Mouse (Mus musculus) 416B (cell line): ENCODE measurements around the gene Slc30a5.
"Not testable (repeated sequence)": the region's sequence is repeated elsewhere in the genome, so short reads cannot be mapped to it uniquely, and the experiment has no call there.

Experiments used
- DNase-seq: peaks from one replicate; pipeline ENCODE4 v3.0.0; 2011; ENCODE audit warnings: low read depth

Slc30a5 gene

GRCm38 (mm10) chr13:100841741-100842140, 8.5 kb upstream of the Slc30a5 start:
- no peak for DNase-seq

GRCm38 (mm10) chr13:100834777-100835176, 1.6 kb upstream of the Slc30a5 start:
- DNase-seq = no peak

GRCm38 (mm10) chr13:100833640-100834002, 394 bp upstream of the Slc30a5 start:
- no peak for DNase-seq

- peak; percentile 71 for DNase-seq
Observed at GRCm38 (mm10) chr13:100832188-100832587, 1.0 kb downstream of the Slc30a5 start.

- no peak for DNase-seq
Observed at GRCm38 (mm10) chr13:100831123-100831522, 2.1 kb downstream of the Slc30a5 start.

GRCm38 (mm10) chr13:100825627-100826410, 7.4 kb downstream of the Slc30a5 start:
- no peak for DNase-seq

- DNase-seq = no peak
Observed at GRCm38 (mm10) chr13:100824916-100825315, 8.3 kb downstream of the Slc30a5 start.

- no peak for DNase-seq
Observed at GRCm38 (mm10) chr13:100824306-100824705, 8.9 kb downstream of the Slc30a5 start.

- DNase-seq = no peak
Observed at GRCm38 (mm10) chr13:100823863-100824262, 9.4 kb downstream of the Slc30a5 start.

GRCm38 (mm10) chr13:100814451-100814850, 18.8 kb downstream of the Slc30a5 start:
- DNase-seq = no peak

GRCm38 (mm10) chr13:100805776-100806175, 27.5 kb downstream of the Slc30a5 start:
- no peak for DNase-seq

GRCm38 (mm10) chr13:100797171-100797570, 36.1 kb downstream of the Slc30a5 start:
- DNase-seq = no peak

- DNase-seq = no peak
Observed at GRCm38 (mm10) chr13:100789083-100789482, 44.1 kb downstream of the Slc30a5 start.

GRCm38 (mm10) chr13:100788057-100788456, 45.2 kb downstream of the Slc30a5 start:
- not testable (repeated sequence) for DNase-seq

- no peak for DNase-seq
Observed at GRCm38 (mm10) chr13:100787316-100788010, 45.8 kb downstream of the Slc30a5 start.

GRCm38 (mm10) chr13:100786414-100786867, 46.8 kb downstream of the Slc30a5 start, which contains the start of gene Ccnb1:
TSS of gene Ccnb1 (minus strand) at chr13:100786570.
- DNase-seq = peak; percentile 97

GRCm38 (mm10) chr13:100785806-100786413, 47.3 kb downstream of the Slc30a5 start:
- peak; percentile 56 for DNase-seq

GRCm38 (mm10) chr13:100777491-100777890, 55.7 kb downstream of the Slc30a5 start:
- peak; percentile 14 for DNase-seq

GRCm38 (mm10) chr13:100776710-100777109, 56.5 kb downstream of the Slc30a5 start:
- DNase-seq = peak; percentile 19

GRCm38 (mm10) chr13:100776056-100776419, 57.2 kb downstream of the Slc30a5 start:
- no peak for DNase-seq

- DNase-seq = peak; percentile 91
Observed at GRCm38 (mm10) chr13:100775252-100776055, 57.8 kb downstream of the Slc30a5 start, which contains the start of gene Cenph. TSS of gene Cenph (minus strand) at chr13:100775899.

- peak; percentile 47 for DNase-seq
Observed at GRCm38 (mm10) chr13:100774704-100775103, 58.5 kb downstream of the Slc30a5 start.
